Mouse (Mus musculus) lung, postnatal 10 days (tissue): Measurements from ENCODE around the gene Adcy10.
A peak's percentile ranks its signal among the peaks of the same experiment; 100 is the strongest.

Experiments
- DNase-seq: peaks from one replicate; pipeline ENCODE4 v3.0.0; 2021

Gene Adcy10

GRCm38 (mm10) chr1:165604203-165604602 is 119.2 kb downstream of the Adcy10 start:
- no peak for DNase-seq

GRCm38 (mm10) chr1:165605108-165605507 is 120.1 kb downstream of the Adcy10 start:
- peak; percentile 27 for DNase-seq

GRCm38 (mm10) chr1:165605774-165606173 is 120.8 kb downstream of the Adcy10 start:
- DNase-seq = peak; percentile 74

GRCm38 (mm10) chr1:165608904-165609303 is 123.9 kb downstream of the Adcy10 start:
- no peak for DNase-seq

- no peak for DNase-seq
Measured at GRCm38 (mm10) chr1:165609495-165610320, 124.7 kb downstream of the Adcy10 start.

- DNase-seq = no peak
Measured at GRCm38 (mm10) chr1:165610321-165610999, 125.5 kb downstream of the Adcy10 start.

- no peak for DNase-seq
Measured at GRCm38 (mm10) chr1:165612714-165613113, 127.7 kb downstream of the Adcy10 start.

GRCm38 (mm10) chr1:165613926-165614325 is 128.9 kb downstream of the Adcy10 start:
- DNase-seq = no peak

- DNase-seq = no peak
Measured at GRCm38 (mm10) chr1:165614793-165615192, 129.8 kb downstream of the Adcy10 start.

- peak; percentile 44 for DNase-seq
Measured at GRCm38 (mm10) chr1:165616652-165617051, 131.7 kb downstream of the Adcy10 start.

GRCm38 (mm10) chr1:165617166-165617891 is 132.3 kb downstream of the Adcy10 start:
- peak; percentile 71 for DNase-seq

GRCm38 (mm10) chr1:165618201-165618624 is 133.2 kb downstream of the Adcy10 start:
- peak; percentile 70 for DNase-seq

- DNase-seq = no peak
Measured at GRCm38 (mm10) chr1:165625058-165625457, 140.1 kb downstream of the Adcy10 start.

GRCm38 (mm10) chr1:165625896-165626295 is 140.9 kb downstream of the Adcy10 start:
- no peak for DNase-seq
